ENCODE assay signal across 9 mouse cellular contexts in genomic region chr10:37047661-37048098, GRCm38 (mm10).
DNase-seq lines count a peak whose midpoint lies in the region; ATAC-seq lines count a peak whose summit lies in the region.
"Had no signal": no experiment of that assay in that cellular context is flagged by ENCODE, and none has a peak within 500 bp of the region (broad histone marks: within the 10 kb centered on the region; RNA-seq: fewer than 3 reads in every experiment).

No protein-coding gene starts in this region.

- no peaks in the 10 kb centered on the region for H3K27me3 ChIP-seq in midbrain, embryonic 16.5 days (ENCODE audit: control insufficient read depth, insufficient read depth, low read depth, low read length)
- H3K27me3 ChIP-seq: neural tube, embryonic 12.5 days had no signal

- DNase-seq in adrenal gland, adult 2 months: peak; percentile 4
- DNase-seq in adrenal gland, postnatal 25 days: no peak
- DNase-seq in right cerebral cortex, adult 18-20 months: peak; percentile 68
- DNase-seq in right cerebral cortex, postnatal 14 days: no peak
- peak; percentile 10 to 44 for DNase-seq in left cerebral cortex, adult 18-20 months (ENCODE audit: low spot score in 2 of 2)
- DNase-seq in telencephalon, adult 2 months (ENCODE audit: low read depth, low spot score): peak; percentile 88
- no peak for DNase-seq in thymus, postnatal 14 days

- no peaks in the 10 kb centered on the region for H3K9me3 ChIP-seq in midbrain, embryonic 16.5 days (replicated peaks; ENCODE audit: control insufficient read depth, low read length, poor library complexity, severe bottlenecking)
- H3K9me3 ChIP-seq: neural tube, embryonic 12.5 days had no signal

- ATAC-seq in midbrain, embryonic 16.5 days: no peak

- no peak overlapping the region for H3K9ac ChIP-seq in midbrain, embryonic 16.5 days (ENCODE audit: low read depth, low read length)
- H3K9ac ChIP-seq: neural tube, embryonic 12.5 days had no signal

- H3K36me3 ChIP-seq in midbrain, embryonic 16.5 days (ENCODE audit: control insufficient read depth, insufficient read depth, low read length): no peaks in the 10 kb centered on the region
- H3K36me3 ChIP-seq: neural tube, embryonic 12.5 days had no signal

- no peak overlapping the region for H3K4me2 ChIP-seq in midbrain, embryonic 16.5 days (ENCODE audit: low read length)
- H3K4me2 ChIP-seq: neural tube, embryonic 12.5 days had no signal

- no peaks in the 10 kb centered on the region for H3K4me1 ChIP-seq in midbrain, embryonic 16.5 days (ENCODE audit: control insufficient read depth, insufficient read depth, low read length)
- H3K4me1 ChIP-seq: neural tube, embryonic 12.5 days had no signal

- H3K27ac ChIP-seq in midbrain, embryonic 16.5 days (ENCODE audit: low read length): no peak overlapping the region
- H3K27ac ChIP-seq: neural tube, embryonic 12.5 days had no signal

- 77% methylated on average over 8 of the region's 8 CpGs for WGBS in midbrain, embryonic 16.5 days

- no peak overlapping the region for H3K4me3 ChIP-seq in midbrain, embryonic 16.5 days (ENCODE audit: low read depth, low read length)
- H3K4me3 ChIP-seq: neural tube, embryonic 12.5 days had no signal

Comparison
In these comparisons a context has a peak if more than half of its experiments do, and no peak if none do; other contexts are left out.
1. DNase-seq: peak in adrenal gland, adult 2 months (single experiment), right cerebral cortex, adult 18-20 months (single experiment), left cerebral cortex, adult 18-20 months (2 of 2) and telencephalon, adult 2 months (single experiment); none in adrenal gland, postnatal 25 days (single experiment), right cerebral cortex, postnatal 14 days (single experiment) and thymus, postnatal 14 days (single experiment).